Mouse (Mus musculus) cerebellum, adult 18-20 months (tissue): ENCODE data around the gene Enho.

Experiments
- DNase-seq, 2 experiments: peaks; one replicate each; pipeline ENCODE4 v3.0.0; 2021

Enho gene

DNA sequence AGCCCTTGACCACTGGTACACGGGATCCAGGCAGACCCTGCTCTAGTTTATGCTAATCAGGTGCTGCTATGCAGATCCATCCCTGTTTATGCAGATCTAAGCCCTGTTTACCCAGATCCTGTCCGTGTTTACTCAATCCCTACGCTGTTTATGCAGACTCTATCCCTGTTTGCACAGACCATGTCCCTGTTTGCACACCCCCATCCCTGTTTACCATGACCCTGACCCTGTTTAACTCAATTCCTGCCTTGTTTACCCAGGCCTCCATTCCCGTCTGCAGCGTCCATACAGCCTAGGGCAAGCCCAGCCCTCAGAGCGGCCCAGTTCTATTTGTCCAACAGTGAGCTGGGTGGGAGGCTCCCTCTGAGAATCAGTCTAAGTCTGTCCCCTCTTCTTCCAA is 9.9 kb downstream of the Enho start:
- DNase-seq, result no peak

DNA sequence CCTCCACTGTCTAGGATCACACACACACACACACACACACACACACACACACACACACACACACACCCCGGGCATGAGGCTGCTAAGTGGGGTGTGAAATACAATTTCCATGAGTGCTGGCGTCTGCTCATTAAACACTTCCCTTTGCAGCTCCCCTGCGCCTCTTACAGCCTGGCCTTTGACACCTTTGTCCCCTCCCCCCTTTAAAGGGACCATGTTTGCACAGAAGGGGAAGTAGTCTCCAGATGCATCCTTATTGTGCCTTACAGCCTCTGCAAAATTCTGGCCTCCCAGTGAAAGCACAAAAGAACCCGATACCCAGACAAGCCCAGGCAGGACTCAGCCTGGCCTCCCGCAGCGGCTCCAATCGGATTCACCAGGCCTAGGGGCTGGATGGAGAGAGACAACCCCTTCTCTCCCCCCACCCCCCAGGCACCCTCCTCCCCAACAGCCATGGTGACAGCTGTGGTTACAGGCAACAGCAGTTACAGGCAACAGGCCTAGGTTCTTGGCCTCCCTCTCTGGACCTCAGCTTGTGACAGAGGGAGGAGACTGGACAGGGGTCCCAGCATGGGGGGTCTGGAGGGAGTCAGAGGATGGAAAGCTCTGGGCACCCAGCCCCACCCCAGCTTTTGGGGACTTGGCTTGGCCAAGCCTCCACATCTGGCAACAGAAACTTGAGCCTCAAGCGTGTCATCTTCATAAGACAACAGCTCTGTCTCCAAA is 11.8 kb downstream of the Enho start:
- no peak for DNase-seq

DNA sequence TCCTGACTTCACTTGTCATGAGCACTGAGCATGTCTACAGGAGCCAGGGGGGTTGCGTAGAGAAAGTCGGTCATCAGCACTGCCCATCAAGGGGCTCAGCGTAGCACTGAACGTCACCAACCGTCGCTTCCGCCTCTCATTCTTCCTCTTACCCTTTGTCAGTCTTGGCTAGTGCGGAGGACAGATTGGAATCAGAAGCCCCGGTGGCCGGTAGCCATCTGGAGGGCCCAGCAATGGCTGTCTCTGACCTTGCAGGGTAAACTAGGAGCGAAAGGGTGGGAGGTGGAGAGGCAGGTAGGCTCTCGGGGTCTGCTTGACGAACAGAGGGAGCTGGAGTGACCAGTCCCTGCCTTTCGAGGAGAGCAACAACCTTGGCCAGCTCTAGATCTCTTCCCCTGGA is 18.1 kb downstream of the Enho start:
- DNase-seq, result no peak

GRCm38 (mm10) chr4:41618916-41619746 is 21.0 kb downstream of the Enho start:
- peak; percentile 83 to 91 for DNase-seq

DNA sequence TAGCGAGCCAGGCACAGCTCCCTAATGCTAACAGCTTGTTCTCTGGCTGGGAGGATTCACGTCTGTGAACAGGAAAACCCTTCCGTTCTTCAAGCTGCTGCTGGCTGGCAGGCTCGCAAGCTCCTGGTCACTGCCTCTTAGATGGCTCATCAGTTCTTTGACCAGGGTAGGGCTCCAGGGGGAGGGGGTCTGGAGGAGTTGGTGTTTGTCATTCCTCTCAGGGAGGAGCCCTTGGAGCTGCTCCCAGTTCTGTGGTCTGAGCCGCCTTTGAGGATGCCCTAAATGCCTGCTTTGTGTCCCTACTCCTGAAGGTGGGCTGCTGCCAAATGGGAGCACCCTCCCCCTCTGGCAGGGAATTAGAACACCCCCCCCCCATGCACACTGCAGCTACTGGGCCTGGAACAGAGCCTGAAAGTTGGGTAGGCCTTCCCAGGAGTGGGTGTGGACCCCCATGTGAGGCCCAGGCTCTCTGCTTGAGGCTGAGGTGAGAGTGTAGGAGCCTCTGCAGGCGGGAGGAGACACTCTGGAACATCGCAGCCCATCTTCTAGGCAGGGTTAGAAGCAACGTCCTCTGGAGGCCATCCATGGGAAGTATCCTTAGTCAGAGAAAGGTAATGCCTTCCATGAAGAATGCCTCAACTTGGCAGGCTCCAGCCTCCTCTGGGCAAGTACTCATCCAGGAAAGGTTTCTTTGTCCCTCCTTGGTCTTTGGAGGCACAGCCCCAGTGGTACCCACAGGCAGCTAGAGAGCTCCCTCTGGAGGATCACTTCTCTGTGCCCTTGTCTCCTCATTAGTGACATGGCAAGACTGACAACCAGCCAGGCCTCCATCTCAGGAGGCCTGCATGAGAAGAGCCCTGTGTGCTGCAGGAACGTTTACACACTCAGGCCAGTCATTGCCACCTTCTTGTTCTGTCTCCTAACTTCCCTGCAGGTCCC is 24.2 kb downstream of the Enho start:
- peak; percentile 45 to 60 for DNase-seq

GRCm38 (mm10) chr4:41614156-41614555 is 26.0 kb downstream of the Enho start:
- DNase-seq, result peak; percentile 87 to 91

GRCm38 (mm10) chr4:41612166-41612565 is 28.0 kb downstream of the Enho start:
- no peak for DNase-seq

GRCm38 (mm10) chr4:41610594-41610980 is 29.5 kb downstream of the Enho start:
- DNase-seq, result no peak

DNA sequence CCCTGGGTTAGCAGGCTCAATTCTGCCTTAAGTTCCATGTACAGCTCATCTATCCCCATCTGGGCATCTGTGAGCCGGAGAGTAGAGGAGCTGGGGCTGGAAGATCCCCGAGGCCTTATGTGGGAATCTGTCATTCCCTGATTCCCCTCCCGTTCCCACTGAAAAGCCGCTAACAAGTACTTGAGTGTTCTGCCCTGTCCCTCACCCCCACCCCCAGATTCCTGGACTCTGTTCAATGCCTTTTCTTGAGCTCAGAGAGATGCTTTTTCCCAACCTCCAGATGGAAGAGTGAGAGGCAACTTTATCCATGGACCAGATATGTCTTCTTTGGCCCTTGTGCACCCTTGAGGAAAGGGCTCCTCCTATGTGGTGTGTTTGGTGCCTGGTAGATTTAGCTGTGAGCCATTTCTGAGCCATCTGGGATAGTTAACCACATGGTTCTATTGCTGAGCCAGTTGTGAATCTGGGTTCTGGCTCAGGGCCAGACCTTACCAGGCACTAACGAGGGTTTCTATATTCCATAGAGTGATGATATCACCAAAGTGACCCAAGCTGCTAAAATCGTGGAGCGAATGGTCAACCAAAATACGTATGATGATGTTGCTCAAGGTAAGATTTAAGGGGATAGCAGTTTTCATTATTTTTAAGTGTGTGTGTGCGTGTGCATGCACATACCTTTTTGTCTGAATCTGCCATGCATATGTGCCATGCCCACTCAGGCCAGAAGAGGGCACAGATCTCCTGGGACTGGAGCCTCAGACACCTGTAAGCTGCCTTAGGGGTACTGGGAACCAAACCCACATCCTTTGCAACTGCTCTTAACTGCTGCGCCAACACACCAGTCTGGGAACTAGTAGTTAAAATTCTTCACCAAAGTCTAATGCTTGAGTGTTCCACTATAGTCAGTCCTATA is 30.2 kb downstream of the Enho start:
- no peak for DNase-seq

DNA sequence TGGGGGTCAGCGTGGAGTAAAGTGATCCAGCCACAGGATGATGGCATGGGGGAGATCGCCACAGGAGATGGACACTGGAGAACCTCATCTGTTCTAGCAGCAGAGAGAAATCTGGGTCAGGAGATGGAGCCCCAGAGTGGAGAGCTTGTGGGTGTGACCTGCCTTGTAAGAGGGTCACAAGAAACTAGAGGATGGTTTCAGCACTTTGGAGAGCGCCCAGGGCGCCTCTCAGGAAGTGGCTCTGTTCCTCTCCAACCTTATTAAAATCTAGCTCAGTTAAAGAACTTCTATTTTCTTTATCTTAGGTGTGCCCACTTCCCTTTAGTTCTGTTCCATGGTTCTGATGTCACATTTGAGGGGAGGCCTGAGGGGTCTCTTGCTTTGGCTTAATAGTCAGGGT is 33.3 kb downstream of the Enho start:
- DNase-seq, result no peak

- peak; percentile 82 to 88 for DNase-seq
These were observed 35.4 kb downstream of the Enho start for GRCm38 (mm10) chr4:41604476-41605396.

DNA sequence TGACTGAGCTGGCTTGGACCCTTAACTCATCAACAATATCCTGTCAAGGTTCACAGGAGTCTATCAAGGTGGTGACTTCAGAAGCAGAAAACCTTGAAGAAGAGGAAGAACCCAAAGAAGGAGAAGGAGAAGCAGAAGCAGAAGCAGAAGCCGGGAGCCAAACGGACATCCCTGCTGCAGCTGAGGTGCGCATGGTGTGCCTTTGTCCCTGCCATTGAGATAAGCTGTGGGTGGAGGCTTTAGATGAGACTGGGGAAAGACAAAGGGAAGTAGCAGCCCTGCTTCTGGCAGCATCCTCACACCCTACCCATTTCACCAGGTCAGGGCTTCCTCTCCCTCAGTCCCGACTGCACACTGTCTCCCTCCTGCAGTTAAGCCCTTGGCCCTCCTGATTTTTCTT is 37.3 kb downstream of the Enho start:
- DNase-seq, result no peak
